Mouse (Mus musculus) brain, embryonic 14.5 days (tissue): ENCODE data around the gene Urgcp.

ENCODE experiments used
- CTCF ChIP-seq: fragments of 200-500 bp; IDR thresholded peaks from 2 replicates; pipeline ENCODE4 v1.5.1; 2012; ENCODE audit warnings: inconsistent platforms, mild to moderate bottlenecking, moderate library complexity, borderline replicate concordance; ENCODE audit not compliant: insufficient read depth, insufficient read length; ENCODE audit errors: extremely low read depth
- POLR2A ChIP-seq: fragments of 200-500 bp; IDR thresholded peaks from 2 replicates; pipeline ENCODE4 v1.6.1; 2012; ENCODE audit warnings: mild to moderate bottlenecking, inconsistent platforms, borderline replicate concordance; ENCODE audit not compliant: poor library complexity, insufficient read depth, insufficient read length, severe bottlenecking; ENCODE audit errors: extremely low read depth

DNA sequence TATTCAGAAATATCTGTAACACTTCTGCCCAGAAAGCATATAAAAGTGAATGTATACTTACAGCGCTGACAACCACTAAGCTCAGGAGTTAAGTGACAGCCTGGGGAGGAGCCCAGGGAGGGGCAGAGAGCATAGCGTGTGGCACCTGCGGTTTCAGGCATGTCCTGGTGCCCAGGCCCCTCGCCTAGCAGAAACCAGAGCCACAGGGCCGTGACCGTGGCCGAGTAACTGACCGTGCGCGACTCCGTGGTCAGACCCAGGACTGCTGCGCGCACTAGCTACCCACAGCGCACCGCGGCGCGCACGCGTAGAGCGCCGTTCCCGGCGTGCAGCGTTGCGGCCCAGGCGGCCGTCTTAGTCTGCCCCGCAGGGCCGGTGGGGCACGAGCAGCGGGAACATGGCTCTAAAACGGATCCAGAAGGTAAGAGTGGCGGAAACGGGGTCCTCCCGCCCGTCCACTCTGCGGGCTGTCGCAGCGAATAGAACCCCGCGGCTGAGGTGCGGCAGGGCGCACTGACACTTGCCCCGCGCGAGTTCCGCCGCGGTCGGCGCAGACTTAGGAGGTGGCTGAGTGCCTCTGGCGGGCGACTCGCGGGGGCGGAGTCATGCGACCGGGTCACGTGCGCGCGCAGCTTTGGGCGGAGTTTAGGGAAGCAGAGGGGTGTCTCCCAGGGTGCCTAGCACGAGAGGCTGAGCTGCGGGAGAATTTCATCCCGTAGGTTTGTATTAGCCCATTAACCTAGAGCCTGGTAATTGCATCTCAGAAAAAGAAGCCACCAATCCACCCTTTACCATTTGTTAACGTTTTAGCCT, at the start of gene Urgcp:
- TF ChIP-seq POLR2A (peak; percentile 95), CTCF (peak; percentile 17; the same call in 1 of the 2 replicates)
